Mouse (Mus musculus) CD4-positive naive resting alpha-beta T cell, adult 76 days (primary cell): ENCODE measurements around the gene Olfr1535. TPM values are rescaled to one million over a fixed set of nuclear protein-coding genes. Genes with fewer than 3 reads are reported as not detected.

Experiments used
- total RNA-seq: library from RNA; stranded (reverse); gene quantifications from one replicate; pipeline ENCODE4 v1.2.4, GENCODE M21; 2023

Gene Olfr1535
- not detected for total RNA-seq

GRCm38 (mm10) chr13:21559793-21560192, at the start of gene Olfr1535:
Gene Olfr1535 (minus strand): TSS chr13:21559893.

DNA sequence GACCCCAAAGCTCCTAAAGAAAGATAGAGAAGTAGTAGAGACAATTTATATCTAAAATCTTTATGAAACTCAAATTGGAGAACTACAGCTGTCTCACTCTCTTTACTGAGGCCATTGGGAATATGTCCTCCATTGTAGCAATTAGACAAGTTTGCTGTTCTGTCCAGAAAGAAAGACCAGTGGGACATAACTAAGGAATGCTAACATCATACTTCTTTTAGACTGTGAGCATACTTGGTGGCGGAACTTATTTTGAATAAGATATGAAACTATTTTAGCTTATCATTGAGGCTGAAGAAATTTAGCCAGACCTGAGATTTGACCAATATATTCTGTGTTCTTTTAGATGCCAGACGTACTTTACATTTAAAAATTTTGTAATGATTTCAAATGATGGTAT, 22.0 kb upstream of the Olfr1535 start, which contains the start of gene Olfr1364:
Gene Olfr1364, minus strand, starts transcription at position 101 of the 400 bp plus-strand sequence.

GRCm38 (mm10) chr13:21542708-21543107, 17.0 kb downstream of the Olfr1535 start, which contains the start of gene Olfr1366:
Gene Olfr1366 (minus strand): TSS chr13:21542808.

GRCm38 (mm10) chr13:21530781-21531201, 28.9 kb downstream of the Olfr1535 start, which contains the start of gene Zkscan8:
Gene Zkscan8 (minus strand): TSS chr13:21531120.

Other genes starting within 250 kb of the Olfr1535 start
- not detected for gene Gpx6, start 247.8 kb downstream of the Olfr1535 start, total RNA-seq
- not detected for gene Olfr1367, start 213.0 kb downstream of the Olfr1535 start, total RNA-seq
- 5.4 TPM for gene Zscan12, start 197.1 kb downstream of the Olfr1535 start, total RNA-seq
- gene Zkscan3, start 157.1 kb downstream of the Olfr1535 start, total RNA-seq, result 47.9 TPM
- gene Pgbd1, start 118.8 kb downstream of the Olfr1535 start, total RNA-seq, result 0.38 TPM
- gene Zscan26, start 106.2 kb downstream of the Olfr1535 start, total RNA-seq, result 48.0 TPM
- gene Nkapl, start 91.4 kb downstream of the Olfr1535 start, total RNA-seq, result not detected
- not detected for gene Zkscan4, start 81.0 kb downstream of the Olfr1535 start, total RNA-seq
- not detected for gene Gm10065, start 80.5 kb downstream of the Olfr1535 start, total RNA-seq
- 3.8 TPM for gene AK157302, start 64.7 kb downstream of the Olfr1535 start, total RNA-seq
- gene Gm11273, start 58.5 kb downstream of the Olfr1535 start, total RNA-seq, result 15.9 TPM
- gene Zkscan8, start 28.8 kb downstream of the Olfr1535 start, total RNA-seq, result 8.9 TPM
- not detected for gene Olfr1366, start 17.1 kb downstream of the Olfr1535 start, total RNA-seq
- not detected for gene Olfr1364, start 21.9 kb upstream of the Olfr1535 start, total RNA-seq
- gene Olfr1362, start 54.1 kb upstream of the Olfr1535 start, total RNA-seq, result not detected
- gene Olfr11, start 82.6 kb upstream of the Olfr1535 start, total RNA-seq, result not detected
- not detected for gene Olfr1361, start 103.5 kb upstream of the Olfr1535 start, total RNA-seq
- gene Olfr1360, start 117.5 kb upstream of the Olfr1535 start, total RNA-seq, result not detected
- not detected for gene Olfr1359, start 138.2 kb upstream of the Olfr1535 start, total RNA-seq
- gene Hist1h2bl, start 156.2 kb upstream of the Olfr1535 start, total RNA-seq, result 38.5 TPM
- gene Hist1h2ai, start 156.5 kb upstream of the Olfr1535 start, total RNA-seq, result 23.2 TPM
- 51.3 TPM for gene Hist1h3h, start 157.8 kb upstream of the Olfr1535 start, total RNA-seq
- gene Hist1h2bm, start 162.2 kb upstream of the Olfr1535 start, total RNA-seq, result 9.1 TPM
- gene Hist1h4j, start 175.2 kb upstream of the Olfr1535 start, total RNA-seq, result 8.5 TPM
- 192 TPM for gene Hist1h4k, start 190.6 kb upstream of the Olfr1535 start, total RNA-seq
- 29.1 TPM for gene Hist1h2ak, start 193.9 kb upstream of the Olfr1535 start, total RNA-seq
- 72.0 TPM for gene Hist1h2bn, start 194.2 kb upstream of the Olfr1535 start, total RNA-seq
- 15.4 TPM for gene Hist1h1b, start 220.7 kb upstream of the Olfr1535 start, total RNA-seq
- 103 TPM for gene Hist1h3i, start 223.5 kb upstream of the Olfr1535 start, total RNA-seq
- gene Hist1h2an, start 227.3 kb upstream of the Olfr1535 start, total RNA-seq, result 12.5 TPM
- 14.0 TPM for gene Hist1h2bp, start 227.6 kb upstream of the Olfr1535 start, total RNA-seq